Mouse (Mus musculus): ENCODE data around the gene Exosc8. TPM values are rescaled to one million over a fixed set of nuclear protein-coding genes. Genes with fewer than 3 reads are reported as not detected.

Gene Exosc8
- polyA plus RNA-seq, 1 experiment from 2014 or later: 100 TPM

DNA sequence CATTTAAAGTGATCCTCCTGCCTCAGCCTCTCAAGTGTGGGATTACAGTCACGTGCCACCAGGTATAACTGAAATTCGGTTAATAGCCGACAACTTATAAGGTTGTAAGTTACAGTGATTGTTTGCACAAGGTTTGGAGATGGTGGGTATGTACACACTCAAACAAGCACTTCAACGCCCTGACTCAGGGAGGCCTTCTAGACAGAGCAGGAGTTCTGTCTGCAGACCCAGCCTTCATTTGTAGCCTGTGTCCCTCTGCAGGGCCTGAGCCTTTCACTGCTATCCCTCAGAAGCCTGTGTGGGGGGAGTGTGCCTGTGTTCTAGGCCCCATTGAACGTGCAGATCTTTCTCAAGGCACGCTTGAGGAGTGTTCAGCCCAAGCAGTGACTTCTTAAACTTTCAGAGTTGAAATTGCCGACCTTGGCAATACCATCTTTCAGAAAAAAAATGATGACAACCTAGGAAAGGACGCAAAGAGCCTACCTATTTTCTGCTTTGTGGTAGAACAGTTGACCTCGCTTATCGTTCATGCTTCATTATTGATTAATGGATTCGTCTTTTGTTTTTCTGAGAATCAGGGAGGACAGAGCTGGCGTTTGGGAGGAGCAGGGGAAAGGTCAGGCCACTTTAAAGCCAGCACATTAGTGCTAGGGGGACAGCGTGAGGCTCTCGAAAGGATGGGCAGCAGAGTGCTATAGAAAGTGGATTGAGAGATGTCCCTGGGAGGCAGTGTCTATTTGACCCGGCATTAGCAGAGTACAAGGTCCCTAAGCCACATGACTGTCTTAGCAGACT is 25.3 kb upstream of the Exosc8 start:
- Histone ChIP-seq H3K27ac (replicated peaks) (no peak overlapping the region), H3K4me1 (peaks cover 11% of the 10 kb centered on the region), H3K36me3 (no peaks in the 10 kb centered on the region), H3K9me3 (replicated peaks) (no peaks in the 10 kb centered on the region), H3K9ac (no peak overlapping the region), H3K4me3 (replicated peaks) (no peak overlapping the region), H3K4me2 (replicated peaks) (no peak overlapping the region), H3K27me3 (no peaks in the 10 kb centered on the region)
- WGBS: 75% methylated on average over 15 of the region's 15 CpGs
- ATAC-seq (ENCODE audit: insufficient number of reproducible peaks, low FRiP score, low TSS enrichment, low read depth): no peak

DNA sequence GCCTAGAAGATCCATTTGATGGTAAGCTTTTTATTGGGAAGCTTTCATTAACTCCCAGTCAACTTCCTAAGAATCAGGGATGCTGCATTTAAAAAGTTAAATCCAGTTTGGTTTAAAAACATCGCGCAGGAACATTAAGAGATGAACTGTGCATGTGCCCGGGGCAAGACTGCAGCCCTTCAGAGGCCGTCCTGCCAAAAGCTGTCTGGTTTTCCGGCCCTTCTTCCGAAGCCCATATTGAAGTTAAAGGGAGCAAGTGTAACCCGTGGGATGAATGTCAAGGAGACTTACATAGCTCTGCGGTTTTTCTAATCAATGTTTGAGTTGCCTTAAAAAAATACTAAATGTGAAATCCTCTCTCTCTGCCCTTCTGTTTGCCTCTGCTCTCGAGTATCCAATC is 24.0 kb upstream of the Exosc8 start:
- no peaks in the 10 kb centered on the region for H3K9me3 ChIP-seq (replicated peaks)
- no peak for ATAC-seq (ENCODE audit: insufficient number of reproducible peaks, low FRiP score, low TSS enrichment, low read depth)
- no peak overlapping the region for H3K4me2 ChIP-seq (replicated peaks)
- peaks cover 19% of the 10 kb centered on the region for H3K4me1 ChIP-seq
- H3K36me3 ChIP-seq: no peaks in the 10 kb centered on the region
- peaks cover 5% of the 10 kb centered on the region; the same call in 1 of the 2 replicates for H3K27me3 ChIP-seq
- no peak overlapping the region for H3K9ac ChIP-seq
- no peak overlapping the region for H3K4me3 ChIP-seq (replicated peaks)
- 58% methylated on average over 9 of the region's 9 CpGs for WGBS
- H3K27ac ChIP-seq (replicated peaks): no peak overlapping the region

DNA sequence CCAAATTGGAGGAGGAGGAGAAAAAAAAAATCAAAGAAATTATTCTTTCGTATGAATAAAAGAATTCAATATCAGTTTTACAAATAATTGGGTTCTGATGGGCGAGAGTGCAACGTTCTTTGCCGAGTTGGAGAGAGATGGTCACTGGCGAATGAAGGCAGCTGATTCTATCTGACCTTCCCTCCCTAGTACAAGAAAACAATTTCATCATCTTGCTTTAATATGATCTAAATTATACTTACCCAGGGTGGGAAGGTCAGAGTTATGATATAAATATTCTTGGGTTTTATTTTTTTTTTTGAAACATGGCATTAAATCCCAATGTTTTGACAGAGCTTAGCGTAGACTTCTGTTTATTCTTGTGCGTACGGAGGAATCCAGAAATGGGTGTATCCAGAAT is 22.3 kb upstream of the Exosc8 start:
- peaks cover 19% of the 10 kb centered on the region for H3K4me1 ChIP-seq
- H3K9ac ChIP-seq: no peak overlapping the region
- peaks cover 5% of the 10 kb centered on the region; the same call in 1 of the 2 replicates for H3K27me3 ChIP-seq
- no peaks in the 10 kb centered on the region for H3K9me3 ChIP-seq (replicated peaks)
- H3K4me3 ChIP-seq (replicated peaks): no peak overlapping the region
- H3K36me3 ChIP-seq: no peaks in the 10 kb centered on the region
- H3K27ac ChIP-seq (replicated peaks): no peak overlapping the region
- ATAC-seq (ENCODE audit: insufficient number of reproducible peaks, low FRiP score, low TSS enrichment, low read depth): no peak
- no peak overlapping the region for H3K4me2 ChIP-seq (replicated peaks)
- 75% methylated on average over 8 of the region's 8 CpGs for WGBS

DNA sequence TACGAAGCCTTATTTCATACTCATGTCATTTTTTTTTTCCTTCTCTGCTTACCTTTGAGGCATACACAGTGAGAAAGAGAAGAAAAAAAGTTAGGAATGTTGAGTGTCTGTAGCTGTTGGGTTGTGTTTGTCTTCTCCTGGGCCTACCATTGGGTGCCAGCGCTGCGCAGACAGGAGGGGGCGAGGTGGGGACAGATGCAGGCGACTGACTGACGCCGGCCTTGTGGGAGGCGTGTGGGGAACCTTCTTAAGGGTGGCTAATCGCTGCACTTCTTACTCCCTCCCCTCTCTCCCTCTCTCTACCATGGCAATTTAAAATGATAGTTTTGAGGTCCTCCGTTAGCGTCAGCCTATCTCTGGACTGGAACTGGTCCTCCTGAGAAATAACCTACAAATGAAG is 20.9 kb upstream of the Exosc8 start:
- H3K27ac ChIP-seq (replicated peaks): peak overlapping the region; percentile 74
- H3K4me3 ChIP-seq (replicated peaks): peak overlapping the region; percentile 67

DNA sequence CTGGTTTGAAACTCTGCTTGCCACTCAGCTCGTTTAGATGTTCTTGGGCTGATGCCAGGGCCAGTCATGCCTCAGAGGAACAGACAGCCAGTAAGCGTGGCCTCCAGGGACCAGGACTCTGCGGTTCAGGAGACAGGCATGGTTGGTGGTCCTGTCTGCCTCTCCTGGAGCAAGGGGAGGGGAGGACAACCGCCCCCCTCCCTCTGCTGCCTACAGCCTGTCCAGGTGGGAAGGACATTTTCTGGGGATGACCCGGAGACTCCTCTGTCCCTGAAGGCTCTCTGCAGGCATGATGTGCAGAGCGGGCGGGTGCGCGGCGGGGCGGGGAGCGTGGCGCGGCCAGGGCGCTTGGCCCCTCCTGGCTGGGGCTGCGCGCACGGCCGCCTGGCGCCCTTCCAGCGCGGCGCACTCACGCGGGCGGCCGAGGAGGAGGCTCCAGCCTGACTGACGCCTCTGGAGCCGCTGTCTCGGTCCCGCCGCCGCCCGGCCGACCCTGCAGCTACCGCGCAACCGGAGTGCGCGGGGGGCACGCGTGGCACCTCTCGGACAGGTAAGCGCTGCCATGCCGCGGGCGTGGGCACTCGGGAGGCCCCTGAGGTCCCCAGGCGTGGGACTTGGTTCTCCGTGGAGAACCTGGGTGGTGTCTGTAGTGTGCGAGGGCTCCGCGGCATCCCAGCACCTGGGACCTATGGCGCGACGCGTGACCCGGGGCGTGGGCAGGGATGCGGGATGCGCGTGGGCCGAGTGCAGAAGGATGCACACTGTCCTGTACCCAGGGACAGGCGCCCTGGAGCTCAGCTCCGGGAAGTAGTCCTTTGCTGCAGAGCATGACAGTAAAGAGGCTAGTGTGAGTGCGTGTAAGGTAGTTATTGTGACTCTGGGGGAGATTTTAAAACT is 20.2 kb upstream of the Exosc8 start, which contains the start of gene Smad9:
TSS of gene Smad9 (plus strand) at position 438 of the 897 bp plus-strand sequence.
- H3K4me3 ChIP-seq (replicated peaks): peak within 1 kb of the TSS; percentile 67
- H3K27me3 ChIP-seq: peaks cover 5% of the 10 kb centered on the region; the same call in 1 of the 2 replicates
- peak within 1 kb of the TSS; percentile 99 for H3K4me2 ChIP-seq (replicated peaks)
- peaks cover 19% of the 10 kb centered on the region for H3K4me1 ChIP-seq
- under 1% methylated on average over 64 of the region's 66 CpGs for WGBS
- no peaks in the 10 kb centered on the region for H3K9me3 ChIP-seq (replicated peaks)
- H3K9ac ChIP-seq: peak within 1 kb of the TSS; percentile 57
- peak; percentile 74 for ATAC-seq (ENCODE audit: insufficient number of reproducible peaks, low FRiP score, low TSS enrichment, low read depth)
- peak within 1 kb of the TSS; percentile 74 for H3K27ac ChIP-seq (replicated peaks)
- peaks cover 9% of the 10 kb centered on the region for H3K36me3 ChIP-seq

More for the DNA sequence above, 20.9 kb upstream of the Exosc8 start:
- Histone ChIP-seq H3K4me1 (peaks cover 19% of the 10 kb centered on the region), H3K27me3 (peaks cover 5% of the 10 kb centered on the region; the same call in 1 of the 2 replicates), H3K9ac (no peak overlapping the region), H3K4me2 (replicated peaks) (peak overlapping the region; percentile 99), H3K36me3 (peaks cover 3% of the 10 kb centered on the region; the same call in 1 of the 2 replicates), H3K9me3 (replicated peaks) (no peaks in the 10 kb centered on the region)
- WGBS: 3% methylated on average over 11 of the region's 11 CpGs
- ATAC-seq (ENCODE audit: insufficient number of reproducible peaks, low FRiP score, low TSS enrichment, low read depth): peak; percentile 65; the same call in 1 of the 2 replicates

DNA sequence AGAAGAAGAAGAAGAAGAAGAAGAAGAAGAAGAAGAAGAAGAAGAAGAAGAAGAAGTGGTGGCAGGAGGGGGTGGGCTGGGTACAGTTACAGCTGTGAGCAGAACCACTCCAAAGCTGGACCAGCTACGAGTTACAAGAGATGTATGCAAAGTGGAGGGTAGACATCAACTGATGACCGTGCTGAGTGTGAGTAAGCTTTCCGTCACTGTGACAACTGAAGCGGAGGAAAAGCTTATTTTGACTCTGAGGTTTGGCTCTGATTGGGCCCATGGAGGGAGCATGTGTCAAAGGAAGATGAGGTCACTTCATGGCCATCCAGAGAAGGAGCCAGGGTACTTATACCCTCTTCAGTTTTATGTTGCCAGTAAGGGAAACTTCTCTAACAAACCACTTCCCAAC is 18.2 kb upstream of the Exosc8 start:
- ATAC-seq (ENCODE audit: insufficient number of reproducible peaks, low FRiP score, low TSS enrichment, low read depth): no peak

DNA sequence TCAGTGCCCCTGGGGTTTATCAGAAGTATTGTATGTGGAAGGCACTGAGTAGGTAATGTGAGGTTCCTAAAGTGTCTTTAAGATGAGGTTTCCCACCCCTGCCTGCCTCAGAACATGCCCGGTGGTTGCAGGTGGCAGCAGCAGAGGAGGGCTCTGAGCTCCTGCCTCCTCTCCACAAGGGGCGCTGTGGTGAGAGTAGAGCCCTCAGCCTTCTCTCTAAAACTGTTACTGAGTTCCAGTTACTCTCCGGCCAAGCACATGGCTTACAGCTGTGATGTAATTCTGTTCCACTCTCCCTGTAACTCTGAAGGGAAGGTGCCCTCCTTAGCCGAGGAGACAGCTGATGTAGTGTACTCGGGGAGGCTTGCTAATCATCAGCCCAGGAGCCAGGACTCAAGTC is 10.6 kb upstream of the Exosc8 start:
- no peak for ATAC-seq (ENCODE audit: insufficient number of reproducible peaks, low FRiP score, low TSS enrichment, low read depth)
- Histone ChIP-seq H3K9me3 (replicated peaks) (no peaks in the 10 kb centered on the region), H3K36me3 (peaks cover 97% of the 10 kb centered on the region), H3K4me3 (replicated peaks) (no peak overlapping the region), H3K9ac (no peak overlapping the region), H3K27me3 (no peaks in the 10 kb centered on the region), H3K4me1 (no peaks in the 10 kb centered on the region), H3K27ac (replicated peaks) (no peak overlapping the region), H3K4me2 (replicated peaks) (no peak overlapping the region)
- 51% methylated on average over 5 of the region's 5 CpGs for WGBS

More for the DNA sequence above, 18.2 kb upstream of the Exosc8 start:
- Histone ChIP-seq H3K4me3 (replicated peaks) (no peak overlapping the region), H3K36me3 (peaks cover 28% of the 10 kb centered on the region), H3K27ac (replicated peaks) (no peak overlapping the region), H3K9me3 (replicated peaks) (no peaks in the 10 kb centered on the region), H3K4me1 (peaks cover 19% of the 10 kb centered on the region), H3K27me3 (peaks cover 5% of the 10 kb centered on the region; the same call in 1 of the 2 replicates), H3K4me2 (replicated peaks) (no peak overlapping the region), H3K9ac (no peak overlapping the region)
- 80% methylated on average over 4 of the region's 4 CpGs for WGBS

DNA sequence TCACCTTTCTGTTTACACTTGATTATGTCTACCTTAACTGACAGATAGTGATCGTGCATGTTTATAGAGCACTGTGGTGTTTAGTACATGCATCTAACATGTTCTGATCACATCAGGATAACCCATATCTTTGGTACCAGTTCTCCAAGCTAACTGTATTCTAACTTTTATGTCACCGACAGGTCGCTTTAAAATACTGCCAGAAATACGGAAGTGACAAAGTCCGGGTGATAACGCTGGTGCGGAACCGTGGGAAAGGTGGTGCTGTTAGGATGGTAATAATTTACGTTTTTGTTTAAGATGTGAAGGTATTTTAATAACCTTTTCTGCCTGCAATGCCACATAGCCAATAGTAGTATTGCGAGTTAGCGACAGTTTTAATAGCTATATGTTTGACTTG is 6.8 kb upstream of the Exosc8 start:
- H3K9me3 ChIP-seq (replicated peaks): no peaks in the 10 kb centered on the region
- 96% methylated on average over 11 of the region's 11 CpGs for WGBS
- no peak overlapping the region for H3K9ac ChIP-seq
- ATAC-seq (ENCODE audit: insufficient number of reproducible peaks, low FRiP score, low TSS enrichment, low read depth): no peak
- peaks cover 83% of the 10 kb centered on the region for H3K36me3 ChIP-seq
- no peak overlapping the region for H3K27ac ChIP-seq (replicated peaks)
- no peaks in the 10 kb centered on the region for H3K27me3 ChIP-seq
- no peak overlapping the region for H3K4me3 ChIP-seq (replicated peaks)
- H3K4me1 ChIP-seq: no peaks in the 10 kb centered on the region
- H3K4me2 ChIP-seq (replicated peaks): no peak overlapping the region

DNA sequence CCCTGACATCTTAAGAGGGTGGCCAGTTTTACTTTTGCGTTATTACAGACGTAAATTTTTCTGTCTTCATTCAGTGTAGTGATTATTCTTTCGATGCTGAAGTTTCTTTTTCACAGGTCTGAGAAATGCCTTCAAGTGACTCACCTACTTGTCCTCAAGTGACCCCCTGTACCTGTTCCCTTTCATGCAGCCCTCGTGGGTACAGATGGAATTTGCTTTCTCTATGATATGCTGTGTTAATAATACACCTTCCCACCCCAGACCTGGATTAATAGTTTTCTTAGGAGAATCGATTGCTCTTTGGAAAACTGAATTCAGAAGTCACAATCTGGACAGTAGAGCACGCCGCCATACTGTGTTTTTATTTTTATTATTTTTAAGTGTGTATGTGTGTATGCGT is 2.1 kb upstream of the Exosc8 start:
- Histone ChIP-seq H3K4me2 (replicated peaks) (no peak overlapping the region), H3K9ac (no peak overlapping the region), H3K36me3 (peaks cover 45% of the 10 kb centered on the region), H3K4me1 (peaks cover 5% of the 10 kb centered on the region; the same call in 1 of the 2 replicates), H3K27ac (replicated peaks) (no peak overlapping the region), H3K9me3 (replicated peaks) (no peaks in the 10 kb centered on the region), H3K27me3 (no peaks in the 10 kb centered on the region), H3K4me3 (replicated peaks) (no peak overlapping the region)
- WGBS: 94% methylated on average over 8 of the region's 8 CpGs
- ATAC-seq (ENCODE audit: insufficient number of reproducible peaks, low FRiP score, low TSS enrichment, low read depth): no peak

DNA sequence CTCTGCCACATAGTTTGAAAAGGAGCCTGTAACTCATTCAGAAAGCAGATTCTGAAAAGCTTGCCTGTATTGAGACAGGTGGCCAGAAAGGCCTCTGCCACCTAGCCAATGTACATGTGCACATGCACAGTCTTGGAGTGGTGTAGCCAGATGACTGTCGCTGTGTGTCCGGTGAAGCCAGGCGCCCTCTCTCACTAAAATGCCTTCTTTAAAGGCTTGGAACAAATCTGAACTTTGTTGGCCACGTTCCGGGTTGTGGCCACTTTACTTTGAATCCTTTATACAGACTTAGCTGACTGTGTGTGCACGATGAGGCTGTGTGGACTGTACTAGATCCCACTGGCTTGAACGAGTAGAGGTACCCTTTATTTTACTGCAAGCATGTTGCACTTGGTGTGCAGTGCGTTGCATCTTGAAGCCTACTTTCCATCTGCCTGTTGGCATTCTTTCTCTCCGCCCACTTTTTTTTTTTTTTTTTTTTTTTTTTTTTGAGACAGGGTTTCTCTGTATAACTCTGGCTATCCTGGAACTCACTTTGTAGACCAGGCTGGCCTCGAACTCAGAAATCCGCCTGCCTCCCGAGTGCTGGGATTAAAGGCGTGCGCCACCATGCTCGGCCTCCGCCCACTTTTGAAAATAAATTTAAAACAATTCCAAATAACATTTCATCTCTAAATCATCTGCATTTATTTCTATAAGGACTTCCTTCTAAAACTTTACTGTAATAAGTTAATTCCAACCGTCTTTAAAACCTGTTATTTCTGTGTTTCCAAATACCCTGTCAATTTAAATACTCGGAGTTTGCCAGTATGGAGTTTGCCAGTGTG is 1.1 kb upstream of the Exosc8 start:
- Histone ChIP-seq H3K9ac (peak overlapping the region; percentile 83), H3K9me3 (replicated peaks) (no peaks in the 10 kb centered on the region), H3K36me3 (peaks cover 45% of the 10 kb centered on the region), H3K4me1 (peaks cover 5% of the 10 kb centered on the region; the same call in 1 of the 2 replicates), H3K4me3 (replicated peaks) (peak overlapping the region; percentile 94), H3K27ac (replicated peaks) (peak overlapping the region; percentile 100), H3K4me2 (replicated peaks) (peak overlapping the region; percentile 77), H3K27me3 (no peaks in the 10 kb centered on the region)
- 50% methylated on average over 18 of the region's 18 CpGs for WGBS
- ATAC-seq (ENCODE audit: insufficient number of reproducible peaks, low FRiP score, low TSS enrichment, low read depth): no peak

Measured in embryonic facial prominence, embryonic 15.5 days (tissue).